Mouse (Mus musculus): ENCODE measurements around the gene Pradc1. TPM values are rescaled to one million over a fixed set of nuclear protein-coding genes. Genes with fewer than 3 reads are reported as not detected.
A peak's percentile ranks its signal among the peaks of the same experiment; 100 is the strongest.

Pradc1 gene
- polyA plus RNA-seq, 1 experiment from 2014 or later = 31.4 TPM

DNA sequence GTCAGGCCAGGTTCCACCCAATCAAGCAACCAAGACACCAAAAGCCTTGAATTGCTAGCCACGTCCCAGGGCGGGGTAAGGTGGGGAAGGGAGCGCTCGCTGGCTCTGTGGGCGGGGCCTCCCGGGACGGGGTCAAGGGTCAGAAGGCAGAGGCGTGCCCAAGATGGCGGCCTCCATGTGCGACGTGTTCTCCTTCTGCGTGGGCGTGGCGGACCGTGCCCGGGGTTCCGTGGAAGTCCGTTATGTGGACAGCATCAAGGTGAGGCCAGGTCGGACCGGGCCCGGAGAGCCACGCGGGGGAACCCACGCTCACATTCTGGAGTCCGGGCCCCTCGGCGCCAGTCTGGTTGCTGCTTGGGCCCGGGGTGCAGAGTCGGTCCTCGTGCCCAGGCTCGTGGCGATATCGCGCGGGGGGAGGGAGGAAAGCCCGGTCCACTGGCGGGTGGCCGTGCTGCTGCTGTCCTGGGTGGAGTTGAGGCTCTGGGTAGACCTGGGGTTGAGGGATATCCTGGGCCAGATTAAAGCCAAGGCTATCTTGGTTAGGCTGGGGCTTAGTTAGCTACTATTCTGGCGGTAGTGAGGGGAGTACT lies 19.8 kb downstream of the Pradc1 start, which contains the start of gene Smyd5:
Gene Smyd5 (plus strand): TSS at position 148 of the 590 bp plus-strand sequence.
- no peaks in the 10 kb centered on the region; the same call in 1 of the 2 replicates for H3K4me1 ChIP-seq (replicated peaks)
- no peaks in the 10 kb centered on the region for H3K36me3 ChIP-seq
- H3K4me2 ChIP-seq = peak within 1 kb of the TSS; percentile 76
- no peaks in the 10 kb centered on the region for H3K9me3 ChIP-seq
- WGBS = under 1% methylated on average over 39 of the region's 39 CpGs
- H3K27ac ChIP-seq = peak within 1 kb of the TSS; percentile 35; the same call in 1 of the 2 replicates
- peaks cover 13% of the 10 kb centered on the region for H3K27me3 ChIP-seq
- ATAC-seq (ENCODE audit: insufficient number of reproducible peaks, insufficient read depth, low FRiP score, low TSS enrichment, low read depth) = peak; percentile 81
- peak within 1 kb of the TSS; percentile 92 for H3K4me3 ChIP-seq (replicated peaks)
- H3K9ac ChIP-seq (replicated peaks) = peak within 1 kb of the TSS; percentile 81

- Histone ChIP-seq H3K36me3 (no peaks in the 10 kb centered on the region), H3K27me3 (peaks cover 19% of the 10 kb centered on the region), H3K27ac (0 out of 2 replicates have a peak overlapping the region, but pooled peaks have one; percentile 35), H3K4me1 (replicated peaks) (no peaks in the 10 kb centered on the region; the same call in 1 of the 2 replicates), H3K4me3 (replicated peaks) (peak overlapping the region; percentile 92), H3K9me3 (no peaks in the 10 kb centered on the region), H3K9ac (replicated peaks) (peak overlapping the region; percentile 81), H3K4me2 (peak overlapping the region; percentile 76)
- ATAC-seq (ENCODE audit: insufficient number of reproducible peaks, insufficient read depth, low FRiP score, low TSS enrichment, low read depth) = no peak; the same call in none of the 2 replicates
- WGBS = 49% methylated on average over 8 of the region's 8 CpGs
These were observed 20.4 kb downstream of the Pradc1 start for GRCm38 (mm10) chr6:85431274-85431841.

DNA sequence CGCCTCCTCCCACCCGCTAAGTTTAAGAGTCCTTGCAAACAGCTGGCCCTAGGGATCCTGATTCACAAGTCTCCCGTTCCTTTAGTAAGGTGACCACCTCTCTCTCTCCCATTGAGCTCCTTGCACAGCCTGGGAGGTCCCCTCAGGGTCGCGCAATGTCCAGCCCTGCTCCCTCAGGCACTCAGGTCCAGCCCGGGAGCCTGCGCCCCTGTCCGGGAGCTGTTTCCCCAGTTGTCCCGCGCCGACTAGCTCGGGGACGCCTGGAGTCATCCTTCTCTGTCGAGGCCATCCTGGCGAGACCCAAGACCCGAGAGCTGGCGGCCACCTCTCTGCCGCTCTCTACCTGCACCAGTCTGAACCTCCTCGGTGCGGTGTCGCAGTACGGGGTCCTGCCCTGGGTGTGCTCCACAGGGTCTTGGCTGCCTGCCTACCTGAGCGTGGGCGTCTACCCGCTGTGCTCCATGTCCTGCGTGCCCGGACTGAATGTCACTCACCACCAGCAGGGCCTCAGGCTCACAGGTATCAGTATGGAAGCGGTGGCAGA lies 27.9 kb downstream of the Pradc1 start, which contains the start of gene Noto:
Gene Noto (plus strand): TSS at position 51 of the 544 bp plus-strand sequence.
- Histone ChIP-seq H3K4me1 (replicated peaks) (peaks cover 7% of the 10 kb centered on the region), H3K36me3 (no peaks in the 10 kb centered on the region), H3K9ac (replicated peaks) (0 out of 2 replicates have a peak within 1 kb of the TSS, but pooled peaks have one; percentile 12), H3K4me2 (peak within 1 kb of the TSS; percentile 40), H3K4me3 (replicated peaks) (no peak within 1 kb of the TSS; the same call in 1 of the 2 replicates), H3K9me3 (no peaks in the 10 kb centered on the region), H3K27ac (no peak within 1 kb of the TSS), H3K27me3 (peaks cover 60% of the 10 kb centered on the region)
- 10% methylated on average over 28 of the region's 28 CpGs for WGBS
- no peak for ATAC-seq (ENCODE audit: insufficient number of reproducible peaks, insufficient read depth, low FRiP score, low TSS enrichment, low read depth)

DNA sequence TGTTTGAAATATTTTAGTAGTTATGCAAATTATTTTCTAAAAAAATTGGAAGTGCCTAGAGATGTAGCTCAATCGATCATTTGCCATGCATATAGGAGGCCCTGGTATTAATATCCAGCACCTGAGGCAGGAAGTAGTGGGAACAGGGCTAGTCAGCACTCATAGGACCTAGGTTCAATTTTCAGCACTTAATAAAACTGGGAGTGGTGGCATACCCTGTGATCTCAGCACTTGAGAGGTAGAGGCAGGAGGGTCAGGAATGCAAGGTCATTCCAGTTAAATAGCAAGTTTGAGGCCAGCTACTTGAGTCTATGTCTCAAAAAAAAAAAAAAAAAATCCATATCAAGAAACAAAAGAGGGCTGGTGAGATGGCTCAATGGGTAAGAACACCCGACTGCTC lies 32.6 kb downstream of the Pradc1 start:
- peaks cover 29% of the 10 kb centered on the region for H3K27me3 ChIP-seq
- no peak overlapping the region for H3K4me2 ChIP-seq
- no peaks in the 10 kb centered on the region for H3K36me3 ChIP-seq
- no peak overlapping the region for H3K4me3 ChIP-seq (replicated peaks)
- 74% methylated on average over 2 of the region's 2 CpGs for WGBS
- ATAC-seq (ENCODE audit: insufficient number of reproducible peaks, insufficient read depth, low FRiP score, low TSS enrichment, low read depth) = no peak
- no peak overlapping the region for H3K27ac ChIP-seq
- no peaks in the 10 kb centered on the region for H3K9me3 ChIP-seq
- no peak overlapping the region for H3K9ac ChIP-seq (replicated peaks)
- H3K4me1 ChIP-seq (replicated peaks) = peaks cover 7% of the 10 kb centered on the region

GRCm38 (mm10) chr6:85415829-85416228 lies 35.9 kb downstream of the Pradc1 start:
- H3K36me3 ChIP-seq = no peaks in the 10 kb centered on the region
- H3K27me3 ChIP-seq = peaks cover 6% of the 10 kb centered on the region; the same call in 1 of the 2 replicates
- H3K4me2 ChIP-seq = no peak overlapping the region
- WGBS = 47% methylated on average over 3 of the region's 3 CpGs
- H3K27ac ChIP-seq = no peak overlapping the region
- no peaks in the 10 kb centered on the region for H3K4me1 ChIP-seq (replicated peaks)
- H3K9me3 ChIP-seq = no peaks in the 10 kb centered on the region
- H3K4me3 ChIP-seq (replicated peaks) = no peak overlapping the region
- H3K9ac ChIP-seq (replicated peaks) = no peak overlapping the region
- no peak for ATAC-seq (ENCODE audit: insufficient number of reproducible peaks, insufficient read depth, low FRiP score, low TSS enrichment, low read depth)

DNA sequence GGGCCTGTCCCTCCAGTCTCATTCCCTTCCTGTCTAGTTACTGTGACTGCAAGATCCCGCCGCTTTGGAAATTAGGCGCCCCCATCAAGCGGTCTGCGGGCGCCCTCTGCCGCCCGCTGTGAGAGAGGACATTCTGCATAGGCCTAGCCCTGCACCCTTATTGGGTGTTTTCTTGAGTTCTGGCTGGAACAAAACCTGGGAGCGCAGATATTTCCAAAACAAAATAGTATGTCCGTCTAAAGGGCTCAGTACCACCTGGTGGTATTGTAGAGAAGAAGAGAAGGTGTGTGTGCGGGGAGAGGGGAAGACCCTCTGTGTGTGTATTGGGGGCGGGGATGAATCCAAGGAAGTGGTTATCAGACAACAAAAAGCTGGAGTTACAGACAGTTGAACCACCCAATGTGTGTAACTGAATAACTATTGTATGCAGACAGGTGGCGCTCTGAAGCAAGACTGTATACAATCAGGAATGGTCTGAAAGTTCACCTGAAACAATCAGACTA lies 40.9 kb downstream of the Pradc1 start:
- peaks cover 56% of the 10 kb centered on the region for H3K27me3 ChIP-seq

GRCm38 (mm10) chr6:85409003-85409402 lies 42.8 kb downstream of the Pradc1 start:
- ATAC-seq (ENCODE audit: insufficient number of reproducible peaks, insufficient read depth, low FRiP score, low TSS enrichment, low read depth) = no peak
- H3K4me1 ChIP-seq (replicated peaks) = peaks cover 6% of the 10 kb centered on the region
- peak overlapping the region; percentile 42 for H3K9ac ChIP-seq (replicated peaks)
- H3K4me3 ChIP-seq (replicated peaks) = peak overlapping the region; percentile 20; the same call in 1 of the 2 replicates
- H3K27ac ChIP-seq = no peak overlapping the region
- no peaks in the 10 kb centered on the region for H3K9me3 ChIP-seq
- WGBS = under 1% methylated on average over 31 of the region's 31 CpGs
- H3K4me2 ChIP-seq = peak overlapping the region; percentile 43
- H3K36me3 ChIP-seq = no peaks in the 10 kb centered on the region
- peaks cover 66% of the 10 kb centered on the region for H3K27me3 ChIP-seq

More for the DNA sequence above, 40.9 kb downstream of the Pradc1 start:
- Histone ChIP-seq H3K9ac (replicated peaks) (no peak overlapping the region), H3K9me3 (no peaks in the 10 kb centered on the region), H3K36me3 (no peaks in the 10 kb centered on the region), H3K4me1 (replicated peaks) (peaks cover 6% of the 10 kb centered on the region), H3K27ac (no peak overlapping the region), H3K4me2 (no peak overlapping the region), H3K4me3 (replicated peaks) (no peak overlapping the region)
- ATAC-seq (ENCODE audit: insufficient number of reproducible peaks, insufficient read depth, low FRiP score, low TSS enrichment, low read depth) = peak; percentile 46; the same call in 1 of the 2 replicates
- 11% methylated on average over 13 of the region's 13 CpGs for WGBS

GRCm38 (mm10) chr6:85403039-85403438 lies 48.7 kb downstream of the Pradc1 start:
- no peaks in the 10 kb centered on the region for H3K9me3 ChIP-seq
- ATAC-seq (ENCODE audit: insufficient number of reproducible peaks, insufficient read depth, low FRiP score, low TSS enrichment, low read depth) = no peak
- no peak overlapping the region for H3K4me3 ChIP-seq (replicated peaks)
- H3K9ac ChIP-seq (replicated peaks) = no peak overlapping the region
- H3K36me3 ChIP-seq = no peaks in the 10 kb centered on the region
- H3K27me3 ChIP-seq = peaks cover 40% of the 10 kb centered on the region
- H3K4me2 ChIP-seq = no peak overlapping the region
- H3K4me1 ChIP-seq (replicated peaks) = peaks cover 6% of the 10 kb centered on the region
- no peak overlapping the region for H3K27ac ChIP-seq
- 84% methylated on average over 10 of the region's 10 CpGs for WGBS

DNA sequence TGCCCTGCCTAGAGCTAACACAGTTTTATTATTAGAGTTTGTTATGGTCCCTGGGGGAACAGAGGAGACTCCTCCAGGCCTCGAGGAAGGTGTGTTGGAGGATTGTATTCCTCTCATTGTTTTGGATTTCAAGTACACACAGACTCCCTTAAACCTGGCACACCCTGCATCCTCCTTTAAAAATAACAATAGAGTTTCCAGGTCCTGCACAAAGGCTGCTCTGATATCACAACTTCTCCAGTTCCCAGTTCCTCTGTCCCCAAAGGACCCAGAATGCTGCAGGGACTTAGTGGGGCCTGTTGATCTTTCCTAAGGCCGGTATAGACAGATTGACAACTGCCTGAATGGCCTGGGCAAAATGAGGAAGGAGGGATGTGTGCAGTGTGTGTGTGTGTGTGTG lies 49.2 kb downstream of the Pradc1 start:
- H3K4me3 ChIP-seq (replicated peaks) = no peak overlapping the region
- peaks cover 36% of the 10 kb centered on the region for H3K27me3 ChIP-seq
- ATAC-seq (ENCODE audit: insufficient number of reproducible peaks, insufficient read depth, low FRiP score, low TSS enrichment, low read depth) = no peak
- no peaks in the 10 kb centered on the region for H3K36me3 ChIP-seq
- no peak overlapping the region for H3K9ac ChIP-seq (replicated peaks)
- WGBS = 47% methylated on average over 2 of the region's 2 CpGs
- H3K27ac ChIP-seq = no peak overlapping the region
- H3K4me1 ChIP-seq (replicated peaks) = peaks cover 6% of the 10 kb centered on the region
- H3K4me2 ChIP-seq = no peak overlapping the region
- no peaks in the 10 kb centered on the region for H3K9me3 ChIP-seq

DNA sequence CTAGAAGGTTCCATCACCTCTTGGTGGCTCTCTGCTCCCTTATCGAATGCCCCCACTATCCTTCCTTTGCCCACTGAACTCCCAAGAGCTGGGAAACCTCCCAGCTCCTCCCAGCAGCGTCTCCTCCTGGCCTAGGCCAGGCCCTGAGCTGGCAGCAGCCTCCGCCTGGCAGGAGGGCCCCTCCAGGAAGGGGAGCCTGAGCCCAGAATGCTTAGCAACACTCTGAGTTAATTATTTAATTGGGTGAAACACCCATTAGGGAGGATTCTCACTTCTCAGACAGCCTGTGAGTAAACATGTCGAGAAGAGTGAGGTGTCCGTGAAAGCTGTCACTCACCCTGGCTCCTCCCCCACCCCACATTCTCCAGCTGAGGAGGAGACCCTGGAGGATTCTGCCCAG lies 52.1 kb downstream of the Pradc1 start:
- ATAC-seq (ENCODE audit: insufficient number of reproducible peaks, insufficient read depth, low FRiP score, low TSS enrichment, low read depth) = no peak
- whole genome bisulfite sequencing = 21% methylated on average over 5 of the region's 5 CpGs
- Histone ChIP-seq H3K4me3 (replicated peaks) (no peak overlapping the region), H3K27ac (no peak overlapping the region), H3K9ac (replicated peaks) (no peak overlapping the region), H3K4me2 (no peak overlapping the region), H3K4me1 (replicated peaks) (peaks cover 6% of the 10 kb centered on the region), H3K27me3 (peaks cover 8% of the 10 kb centered on the region), H3K36me3 (no peaks in the 10 kb centered on the region), H3K9me3 (no peaks in the 10 kb centered on the region)

DNA sequence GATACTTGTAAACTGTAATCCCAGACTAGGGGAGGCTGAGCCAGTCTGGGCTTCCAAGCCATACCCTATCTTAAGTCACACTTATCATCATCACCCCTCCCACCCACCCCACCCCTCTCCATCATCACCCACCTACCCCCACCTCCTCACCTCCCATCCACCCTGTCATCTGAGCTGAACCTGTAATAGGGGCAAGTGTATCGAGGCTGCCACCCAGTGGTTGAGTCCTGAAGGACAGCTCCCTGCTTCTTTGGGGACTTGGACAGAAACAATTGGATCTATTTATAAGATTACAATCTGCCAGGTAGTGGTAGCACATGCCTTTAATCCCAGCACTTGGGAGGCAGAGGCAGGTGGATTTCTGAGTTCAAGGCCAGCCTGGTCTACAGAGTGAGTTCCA lies 54.6 kb downstream of the Pradc1 start:
- peaks cover 6% of the 10 kb centered on the region for H3K4me1 ChIP-seq (replicated peaks)
- H3K9ac ChIP-seq (replicated peaks) = no peak overlapping the region
- no peak for ATAC-seq (ENCODE audit: insufficient number of reproducible peaks, insufficient read depth, low FRiP score, low TSS enrichment, low read depth)
- no peak overlapping the region for H3K4me3 ChIP-seq (replicated peaks)
- H3K27ac ChIP-seq = no peak overlapping the region
- no peak overlapping the region for H3K4me2 ChIP-seq
- peaks cover 4% of the 10 kb centered on the region for H3K27me3 ChIP-seq
- H3K9me3 ChIP-seq = no peaks in the 10 kb centered on the region
- 50% methylated on average over 1 of the region's 1 CpGs for WGBS
- H3K36me3 ChIP-seq = no peaks in the 10 kb centered on the region

Measured in limb, embryonic 12.5 days (tissue).